Mouse (Mus musculus) forebrain, embryonic 13.5 days (tissue): ENCODE results near the gene Gm49396. TPM values are rescaled to one million over a fixed set of nuclear protein-coding genes. Genes with fewer than 3 reads are reported as not detected.
A peak's percentile ranks its signal among the peaks of the same experiment; 100 is the strongest.

Source experiments
- ATAC-seq: fragments of 200-750 bp; cut with Nextera tagmentation; 2 replicates; pipeline ENCODE4 v1.8.0; 2017
- H3K27ac ChIP-seq: fragments of 300-500 bp; sonication (generic); 2 replicates; pipeline ENCODE4 v1.5.1; 2015; ENCODE audit warnings: inconsistent platforms, mild to moderate bottlenecking, moderate library complexity
- H3K27me3 ChIP-seq: fragments of 300-500 bp; sonication (generic); 2 replicates; pipeline ENCODE4 v1.6.1; 2015; ENCODE audit warnings: mild to moderate bottlenecking, inconsistent platforms
- H3K36me3 ChIP-seq: fragments of 300-500 bp; sonication (generic); 2 replicates; pipeline ENCODE4 v1.6.1; 2015; ENCODE audit warnings: mild to moderate bottlenecking, inconsistent platforms; ENCODE audit not compliant: poor library complexity, severe bottlenecking
- H3K4me1 ChIP-seq: fragments of 300-500 bp; sonication (generic); 2 replicates; pipeline ENCODE4 v1.6.1; 2015; ENCODE audit warnings: inconsistent platforms
- H3K4me2 ChIP-seq: fragments of 300-500 bp; sonication (generic); 2 replicates; pipeline ENCODE4 v1.6.1; 2015; ENCODE audit warnings: inconsistent platforms, mild to moderate bottlenecking, moderate library complexity
- H3K4me3 ChIP-seq: fragments of 300-500 bp; sonication (generic); 2 replicates; pipeline ENCODE4 v1.5.1; 2015; ENCODE audit warnings: mild to moderate bottlenecking, inconsistent platforms
- H3K9ac ChIP-seq: fragments of 300-500 bp; sonication (generic); 2 replicates; pipeline ENCODE4 v1.6.1; 2015; ENCODE audit warnings: mild to moderate bottlenecking, inconsistent platforms
- H3K9me3 ChIP-seq: fragments of 300-500 bp; sonication (generic); replicated peaks from 2 replicates; pipeline ENCODE4 v1.6.1; 2016; ENCODE audit warnings: inconsistent platforms
- WGBS: fragments of 180-500 bp; shearing (Covaris S2); methylation state at CpG from one replicate; pipeline ENCODE4 v1.1.7; 2015; 5-methylcytosine and 5-hydroxymethylcytosine counted together
- microRNA-seq: library from miRNA; unstranded; fragments of <30 nt; microRNA quantifications from one replicate; pipeline ENCODE4, GENCODE M21; 2016
- polyA plus RNA-seq: library from polyadenylated mRNA; unstranded; fragments of >200 nt; fragmentation: Nextera tagmentation; extraction: Ambion mirVana; gene quantifications from 2 replicates; pipeline ENCODE4 v1.2.1, GENCODE M21; 2015

Gm49396 gene
- polyA plus RNA-seq, 1 experiment from 2014 or later = 20.2 TPM

- Histone ChIP-seq H3K4me2 (no peak overlapping the region), H3K4me3 (no peak overlapping the region), H3K4me1 (no peaks in the 10 kb centered on the region), H3K9ac (no peak overlapping the region), H3K27ac (no peak overlapping the region), H3K9me3 (no peaks in the 10 kb centered on the region), H3K36me3 (no peaks in the 10 kb centered on the region), H3K27me3 (no peaks in the 10 kb centered on the region)
- 32% methylated on average over 8 of the region's 8 CpGs for WGBS
- ATAC-seq = 0 out of 2 replicates have a peak, but pooled peaks have one; percentile 41
Observed at GRCm38 (mm10) chr7:30607706-30608309, 44.7 kb downstream of the Gm49396 start.

GRCm38 (mm10) chr7:30608476-30608875, 45.3 kb downstream of the Gm49396 start:
- Histone ChIP-seq H3K4me1 (no peaks in the 10 kb centered on the region), H3K36me3 (no peaks in the 10 kb centered on the region), H3K9ac (no peak overlapping the region), H3K4me3 (no peak overlapping the region), H3K27ac (no peak overlapping the region), H3K27me3 (no peaks in the 10 kb centered on the region), H3K4me2 (no peak overlapping the region), H3K9me3 (no peaks in the 10 kb centered on the region)
- ATAC-seq = no peak
- 44% methylated on average over 16 of the region's 16 CpGs for WGBS

- H3K9ac ChIP-seq = no peak overlapping the region
- no peak for ATAC-seq
Observed at GRCm38 (mm10) chr7:30610043-30610442, 46.9 kb downstream of the Gm49396 start.

GRCm38 (mm10) chr7:30612654-30613402, 49.7 kb downstream of the Gm49396 start, which contains the start of gene Upk1a:
TSS of gene Upk1a (minus strand) at chr7:30612847.
- peak; percentile 16; the same call in 1 of the 2 replicates for ATAC-seq
- Histone ChIP-seq H3K4me1 (no peaks in the 10 kb centered on the region), H3K4me3 (no peak within 1 kb of the TSS), H3K27me3 (no peaks in the 10 kb centered on the region), H3K36me3 (peaks cover 24% of the 10 kb centered on the region), H3K9ac (no peak within 1 kb of the TSS), H3K4me2 (no peak within 1 kb of the TSS), H3K9me3 (no peaks in the 10 kb centered on the region), H3K27ac (no peak within 1 kb of the TSS)
- WGBS = 79% methylated on average over 8 of the region's 8 CpGs

More at GRCm38 (mm10) chr7:30610043-30610442, 46.9 kb downstream of the Gm49396 start:
- WGBS = 62% methylated on average over 7 of the region's 7 CpGs
- H3K4me1 ChIP-seq = no peaks in the 10 kb centered on the region
- no peak overlapping the region for H3K27ac ChIP-seq
- H3K36me3 ChIP-seq = no peaks in the 10 kb centered on the region; the same call in 1 of the 2 replicates
- no peaks in the 10 kb centered on the region for H3K27me3 ChIP-seq
- no peaks in the 10 kb centered on the region for H3K9me3 ChIP-seq
- H3K4me3 ChIP-seq = no peak overlapping the region
- H3K4me2 ChIP-seq = no peak overlapping the region

- no peak overlapping the region for H3K9ac ChIP-seq
- H3K27me3 ChIP-seq = no peaks in the 10 kb centered on the region
- H3K36me3 ChIP-seq = peaks cover 32% of the 10 kb centered on the region
- no peak overlapping the region for H3K4me3 ChIP-seq
- H3K4me2 ChIP-seq = no peak overlapping the region
- H3K4me1 ChIP-seq = no peaks in the 10 kb centered on the region
- ATAC-seq = peak; percentile 48; the same call in 1 of the 2 replicates
- H3K27ac ChIP-seq = no peak overlapping the region
- H3K9me3 ChIP-seq = no peaks in the 10 kb centered on the region
- WGBS = 22% methylated on average over 14 of the region's 14 CpGs
Observed at GRCm38 (mm10) chr7:30613529-30614112, 50.5 kb downstream of the Gm49396 start.

- Histone ChIP-seq H3K9ac (no peak overlapping the region), H3K4me1 (no peaks in the 10 kb centered on the region), H3K4me2 (no peak overlapping the region), H3K27me3 (no peaks in the 10 kb centered on the region), H3K4me3 (no peak overlapping the region), H3K36me3 (peaks cover 41% of the 10 kb centered on the region), H3K27ac (no peak overlapping the region), H3K9me3 (no peaks in the 10 kb centered on the region)
- ATAC-seq = no peak
- 85% methylated on average over 2 of the region's 2 CpGs for WGBS
Observed at GRCm38 (mm10) chr7:30614454-30614853, 51.3 kb downstream of the Gm49396 start.

- Histone ChIP-seq H3K36me3 (peaks cover 42% of the 10 kb centered on the region), H3K4me3 (no peak overlapping the region), H3K4me2 (no peak overlapping the region), H3K4me1 (no peaks in the 10 kb centered on the region), H3K27ac (no peak overlapping the region), H3K27me3 (no peaks in the 10 kb centered on the region), H3K9ac (no peak overlapping the region), H3K9me3 (no peaks in the 10 kb centered on the region)
- 59% methylated on average over 5 of the region's 5 CpGs for WGBS
- peak; percentile 38; the same call in 1 of the 2 replicates for ATAC-seq
Observed at GRCm38 (mm10) chr7:30615049-30615760, 52.1 kb downstream of the Gm49396 start.

Small RNAs within 50 kb of the gene (microRNA-seq; reads per million reads assigned to microRNA genes)
- gene Gm38670 (not detected), gene Mir3569 (not detected)

Other genes with a start within 250 kb of the Gm49396 start
- 9.2 and 12.7 TPM in 2 replicates for gene Syne4, start 248.5 kb upstream of the Gm49396 start, polyA plus RNA-seq
- not detected in 2 replicates for gene E130208F15Rik, start 241.6 kb upstream of the Gm49396 start, polyA plus RNA-seq
- gene Sdhaf1, start 239.4 kb upstream of the Gm49396 start, polyA plus RNA-seq = 24.2 and 24.7 TPM in 2 replicates
- 8.1 and 9.7 TPM in 2 replicates for gene Lrfn3, start 200.6 kb upstream of the Gm49396 start, polyA plus RNA-seq
- 12.1 and 15.6 TPM in 2 replicates for gene Tyrobp, start 149.6 kb upstream of the Gm49396 start, polyA plus RNA-seq
- gene Hcst, start 143.5 kb upstream of the Gm49396 start, polyA plus RNA-seq = 0.88 TPM in 1 of 2 replicates, not detected in the other
- gene Nfkbid, start 141.6 kb upstream of the Gm49396 start, polyA plus RNA-seq = 1.3 and 1.6 TPM in 2 replicates
- 306 and 329 TPM in 2 replicates for gene Aplp1, start 117.8 kb upstream of the Gm49396 start, polyA plus RNA-seq
- 0.36 and 0.65 TPM in 2 replicates for gene Kirrel2, start 105.7 kb upstream of the Gm49396 start, polyA plus RNA-seq
- gene Nphs1, start 105.0 kb upstream of the Gm49396 start, polyA plus RNA-seq = 0.15 and 0.18 TPM in 2 replicates
- gene Prodh2, start 69.7 kb upstream of the Gm49396 start, polyA plus RNA-seq = 0.31 TPM in 1 of 2 replicates, not detected in the other
- 80.6 and 88.7 TPM in 2 replicates for gene Arhgap33, start 28.3 kb upstream of the Gm49396 start, polyA plus RNA-seq
- 11.0 and 12.1 TPM in 2 replicates for gene Hspb6, start 11.2 kb upstream of the Gm49396 start, polyA plus RNA-seq
- gene Proser3, start 11.0 kb upstream of the Gm49396 start, polyA plus RNA-seq = 14.8 and 17.5 TPM in 2 replicates
- gene Lin37, start 3.5 kb upstream of the Gm49396 start, polyA plus RNA-seq = 53.0 and 65.1 TPM in 2 replicates
- 114 and 122 TPM in 2 replicates for gene U2af1l4, start within 50 bp of the Gm49396 start, polyA plus RNA-seq
- gene Psenen, start 283 bp downstream of the Gm49396 start, polyA plus RNA-seq = 128 and 141 TPM in 2 replicates
- gene Igflr1, start 2.1 kb downstream of the Gm49396 start, polyA plus RNA-seq = 7.4 and 8.2 TPM in 2 replicates
- 11.6 and 14.1 TPM in 2 replicates for gene Kmt2b, start 25.4 kb downstream of the Gm49396 start, polyA plus RNA-seq
- gene Zbtb32, start 35.6 kb downstream of the Gm49396 start, polyA plus RNA-seq = 0.34 and 0.43 TPM in 2 replicates
- gene Upk1a, start 49.5 kb downstream of the Gm49396 start, polyA plus RNA-seq = 0.19 and 0.37 TPM in 2 replicates
- gene Cox6b1, start 62.8 kb downstream of the Gm49396 start, polyA plus RNA-seq = 944 and 1,056 TPM in 2 replicates
- gene Etv2, start 72.5 kb downstream of the Gm49396 start, polyA plus RNA-seq = not detected in 2 replicates
- 144 and 146 TPM in 2 replicates for gene Rbm42, start 87.0 kb downstream of the Gm49396 start, polyA plus RNA-seq
- gene Haus5, start 101.7 kb downstream of the Gm49396 start, polyA plus RNA-seq = 52.7 and 57.2 TPM in 2 replicates
- gene Pmis2, start 108.3 kb downstream of the Gm49396 start, polyA plus RNA-seq = not detected in 2 replicates
- gene 2200002J24Rik, start 135.6 kb downstream of the Gm49396 start, polyA plus RNA-seq = not detected in 2 replicates
- 0.79 and 1.4 TPM in 2 replicates for gene Atp4a, start 148.9 kb downstream of the Gm49396 start, polyA plus RNA-seq
- 182 and 188 TPM in 2 replicates for gene Tmem147, start 166.2 kb downstream of the Gm49396 start, polyA plus RNA-seq
- 0.93 and 1.0 TPM in 2 replicates for gene Gapdhs, start 180.3 kb downstream of the Gm49396 start, polyA plus RNA-seq
- 1.5 and 1.9 TPM in 2 replicates for gene Sbsn, start 188.1 kb downstream of the Gm49396 start, polyA plus RNA-seq
- 0.68 TPM in 1 of 2 replicates, not detected in the other for gene Dmkn, start 200.4 kb downstream of the Gm49396 start, polyA plus RNA-seq
- gene Krtdap, start 224.6 kb downstream of the Gm49396 start, polyA plus RNA-seq = not detected in 2 replicates